Mouse (Mus musculus) hindbrain, embryonic 16.5 days (tissue): ENCODE measurements around the gene Hmbs. TPM values are rescaled to one million over a fixed set of nuclear protein-coding genes. Genes with fewer than 3 reads are reported as not detected.

Experiments used
- ATAC-seq: fragments of 200-750 bp; cut with Nextera tagmentation; 2 replicates; pipeline ENCODE4 v1.8.0; 2017; ENCODE audit warnings: moderate TSS enrichment, moderate library complexity
- H3K27ac ChIP-seq: fragments of 300-500 bp; sonication (generic); 2 replicates; pipeline ENCODE4 v1.5.1; 2014; ENCODE audit warnings: low read depth, mild to moderate bottlenecking, control low read depth, low read length, moderate library complexity
- H3K27me3 ChIP-seq: fragments of 300-500 bp; sonication (generic); replicated peaks from 2 replicates; pipeline ENCODE4 v1.6.1; 2014; ENCODE audit warnings: low read length; ENCODE audit not compliant: control insufficient read depth, insufficient read depth
- H3K36me3 ChIP-seq: fragments of 300-500 bp; sonication (generic); 2 replicates; pipeline ENCODE4 v1.6.1; 2014; ENCODE audit warnings: mild to moderate bottlenecking, low read length, moderate library complexity, mixed read lengths; ENCODE audit not compliant: control insufficient read depth, insufficient read depth
- H3K4me1 ChIP-seq: fragments of 300-500 bp; sonication (generic); 2 replicates; pipeline ENCODE4 v1.6.1; 2014; ENCODE audit warnings: low read depth, low read length; ENCODE audit not compliant: control insufficient read depth, insufficient read depth
- H3K4me2 ChIP-seq: fragments of 300-500 bp; sonication (generic); 2 replicates; pipeline ENCODE4 v1.6.1; 2014; ENCODE audit warnings: mild to moderate bottlenecking, low read length, control low read depth, moderate library complexity
- H3K4me3 ChIP-seq: fragments of 300-500 bp; sonication (generic); 2 replicates; pipeline ENCODE4 v1.5.1; 2014; ENCODE audit warnings: mild to moderate bottlenecking, low read length, control low read depth, moderate library complexity
- H3K9ac ChIP-seq: fragments of 300-500 bp; sonication (generic); 2 replicates; pipeline ENCODE4 v1.6.1; 2014; ENCODE audit warnings: low read depth, mild to moderate bottlenecking, control low read depth, low read length, moderate library complexity
- H3K9me3 ChIP-seq: fragments of 300-500 bp; sonication (generic); 2 replicates; pipeline ENCODE4 v1.6.1; 2014; ENCODE audit warnings: mild to moderate bottlenecking, low read length, moderate library complexity; ENCODE audit not compliant: control insufficient read depth
- WGBS: fragments of 180-500 bp; shearing (Covaris S2); extraction: QIAGEN DNeasy Blood & Tissue Kit; methylation state at CpG from one replicate; pipeline ENCODE4 v1.1.7; 2014; 5-methylcytosine and 5-hydroxymethylcytosine counted together
- microRNA-seq: library from miRNA; unstranded; fragments of <30 nt; microRNA quantifications from one replicate; pipeline ENCODE4, GENCODE M21; 2017
- polyA plus RNA-seq: library from polyadenylated mRNA; unstranded; fragments of >200 nt; fragmentation: Nextera tagmentation; extraction: Ambion mirVana; gene quantifications from 2 replicates; pipeline ENCODE4 v1.2.1, GENCODE M21; 2015

Hmbs gene
- polyA plus RNA-seq, 1 experiment from 2014 or later = 67.4 TPM

- Histone ChIP-seq H3K36me3 (peaks cover 18% of the 10 kb centered on the region), H3K4me2 (peak within 1 kb of the TSS; percentile 95), H3K27ac (peak within 1 kb of the TSS; percentile 81), H3K9ac (peak within 1 kb of the TSS; percentile 93), H3K4me1 (peaks cover 20% of the 10 kb centered on the region), H3K4me3 (peak within 1 kb of the TSS; percentile 78), H3K9me3 (no peaks in the 10 kb centered on the region), H3K27me3 (no peaks in the 10 kb centered on the region)
- peak; percentile 77 for ATAC-seq
- WGBS = under 1% methylated on average over 37 of the region's 38 CpGs
These were observed 55.7 kb downstream of the Hmbs start, which contains the start of gene Abcg4 for GRCm38 (mm10) chr9:44288076-44288958. Abcg4 (minus strand) TSS chr9:44288615.

- Histone ChIP-seq H3K4me3 (peak overlapping the region; percentile 78), H3K27ac (peak overlapping the region; percentile 81), H3K4me2 (peak overlapping the region; percentile 95), H3K9ac (peak overlapping the region; percentile 93), H3K9me3 (no peaks in the 10 kb centered on the region), H3K36me3 (peaks cover 12% of the 10 kb centered on the region), H3K27me3 (no peaks in the 10 kb centered on the region), H3K4me1 (peaks cover 20% of the 10 kb centered on the region)
- WGBS = under 1% methylated on average over 39 of the region's 47 CpGs
- peak; percentile 67 for ATAC-seq
These were observed 56.5 kb downstream of the Hmbs start for GRCm38 (mm10) chr9:44287401-44288075.

DNA sequence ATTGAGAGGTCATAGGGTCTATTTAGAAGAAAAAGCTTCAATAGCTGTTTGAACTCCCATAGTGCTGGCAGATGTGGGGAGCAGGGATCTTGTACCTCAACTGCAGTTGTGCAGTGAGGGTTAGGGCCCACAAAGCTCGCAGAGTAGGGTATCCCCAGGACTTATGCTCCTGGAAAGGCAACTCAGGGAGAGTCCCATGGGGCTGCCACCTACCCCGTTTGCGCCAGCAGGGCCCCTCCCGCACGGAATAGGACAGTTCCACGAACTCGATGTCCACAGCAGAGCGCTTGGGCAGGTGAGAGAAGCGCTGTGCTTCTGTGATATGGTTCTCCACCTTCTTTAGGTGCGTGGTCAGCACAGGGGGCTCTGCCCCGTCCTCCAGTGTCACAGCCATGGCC lies 57.0 kb downstream of the Hmbs start:
- 0 out of 2 replicates have a peak, but pooled peaks have one; percentile 5 for ATAC-seq
- 7% methylated on average over 11 of the region's 11 CpGs for WGBS

More for the DNA sequence above, 57.0 kb downstream of the Hmbs start:
- Histone ChIP-seq H3K9ac (peak overlapping the region; percentile 93), H3K9me3 (no peaks in the 10 kb centered on the region), H3K4me3 (peak overlapping the region; percentile 78), H3K4me2 (peak overlapping the region; percentile 95), H3K4me1 (peaks cover 20% of the 10 kb centered on the region), H3K27ac (peak overlapping the region; percentile 81), H3K27me3 (no peaks in the 10 kb centered on the region), H3K36me3 (peaks cover 9% of the 10 kb centered on the region)

Small RNAs within 50 kb of the gene (microRNA-seq; reads per million reads assigned to microRNA genes)
- gene Gm44335 = not detected

Other genes with a start within 250 kb of the Hmbs start
- gene Mfrp, start 242.5 kb downstream of the Hmbs start, polyA plus RNA-seq = 0.20 and 0.31 TPM in 2 replicates
- 8.5 and 9.5 TPM in 2 replicates for gene C1qtnf5, start 237.0 kb downstream of the Hmbs start, polyA plus RNA-seq
- 0.14 and 0.24 TPM in 2 replicates for gene Gm49380, start 230.7 kb downstream of the Hmbs start, polyA plus RNA-seq
- 33.0 and 37.8 TPM in 2 replicates for gene Rnf26, start 230.7 kb downstream of the Hmbs start, polyA plus RNA-seq
- 12.3 and 15.3 TPM in 2 replicates for gene Mcam, start 209.8 kb downstream of the Hmbs start, polyA plus RNA-seq
- gene Cbl, start 110.2 kb downstream of the Hmbs start, polyA plus RNA-seq = 17.4 and 20.3 TPM in 2 replicates
- not detected in 2 replicates for gene Ccdc153, start 103.6 kb downstream of the Hmbs start, polyA plus RNA-seq
- gene Pdzd3, start 92.8 kb downstream of the Hmbs start, polyA plus RNA-seq = 0.38 and 0.40 TPM in 2 replicates
- gene Nlrx1, start 75.6 kb downstream of the Hmbs start, polyA plus RNA-seq = 4.7 and 5.4 TPM in 2 replicates
- gene Abcg4, start 55.6 kb downstream of the Hmbs start, polyA plus RNA-seq = 33.7 and 36.2 TPM in 2 replicates
- 22.3 and 26.6 TPM in 2 replicates for gene Hinfp, start 38.6 kb downstream of the Hmbs start, polyA plus RNA-seq
- gene C2cd2l, start 23.9 kb downstream of the Hmbs start, polyA plus RNA-seq = 23.1 and 27.1 TPM in 2 replicates
- gene Dpagt1, start 18.2 kb downstream of the Hmbs start, polyA plus RNA-seq = 32.5 and 42.6 TPM in 2 replicates
- 106 and 143 TPM in 2 replicates for gene H2afx, start 9.5 kb downstream of the Hmbs start, polyA plus RNA-seq
- gene Vps11, start 17.4 kb upstream of the Hmbs start, polyA plus RNA-seq = 43.5 and 46.4 TPM in 2 replicates
- gene Hyou1, start 35.3 kb upstream of the Hmbs start, polyA plus RNA-seq = 25.3 and 29.0 TPM in 2 replicates
- 56.8 and 60.2 TPM in 2 replicates for gene Slc37a4, start 52.6 kb upstream of the Hmbs start, polyA plus RNA-seq
- 742 and 834 TPM in 2 replicates for gene Rps25, start 62.9 kb upstream of the Hmbs start, polyA plus RNA-seq
- 293 and 308 TPM in 2 replicates for gene Trappc4, start 63.4 kb upstream of the Hmbs start, polyA plus RNA-seq
- 32.3 and 32.4 TPM in 2 replicates for gene Ccdc84, start 74.3 kb upstream of the Hmbs start, polyA plus RNA-seq
- not detected in 2 replicates for gene Foxr1, start 96.9 kb upstream of the Hmbs start, polyA plus RNA-seq
- not detected in 2 replicates for gene Upk2, start 110.7 kb upstream of the Hmbs start, polyA plus RNA-seq
- 9.7 and 11.1 TPM in 2 replicates for gene Bcl9l, start 138.6 kb upstream of the Hmbs start, polyA plus RNA-seq
- gene Cxcr5, start 217.6 kb upstream of the Hmbs start, polyA plus RNA-seq = not detected in 2 replicates